Mouse (Mus musculus): ENCODE data around the gene Eng.

The Eng gene

DNA sequence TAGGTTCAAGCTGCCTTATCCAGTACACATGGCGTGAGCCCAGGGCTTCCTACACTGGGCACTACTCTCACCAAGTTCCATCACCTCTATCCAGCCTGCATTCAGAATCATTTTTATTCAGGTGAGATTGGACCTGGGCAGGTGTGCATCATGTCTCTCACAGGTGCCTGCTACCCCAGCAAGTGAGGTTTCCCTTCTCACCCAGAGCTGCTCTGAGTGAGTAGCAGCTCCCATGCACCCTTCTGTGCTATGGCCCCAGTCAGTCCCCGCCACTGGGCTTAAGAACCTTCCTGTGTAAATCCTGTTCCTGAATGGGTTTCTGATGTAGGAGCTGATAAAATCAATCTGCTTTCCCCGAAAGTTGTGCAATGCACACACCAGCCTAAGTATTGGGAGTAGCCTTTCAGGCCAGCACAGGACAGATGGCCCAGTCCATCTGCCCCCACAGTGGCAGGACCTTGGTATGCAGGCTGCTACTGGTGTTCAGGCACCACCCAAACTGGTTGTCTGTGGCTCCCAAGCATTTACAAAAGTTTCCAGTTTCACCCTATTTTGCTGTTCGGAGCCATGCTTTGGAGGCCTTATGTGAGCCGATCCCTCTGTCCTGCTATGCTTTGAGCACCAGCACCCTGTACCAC is 22.2 kb upstream of the Eng start:
- no peak for DNase-seq

DNA sequence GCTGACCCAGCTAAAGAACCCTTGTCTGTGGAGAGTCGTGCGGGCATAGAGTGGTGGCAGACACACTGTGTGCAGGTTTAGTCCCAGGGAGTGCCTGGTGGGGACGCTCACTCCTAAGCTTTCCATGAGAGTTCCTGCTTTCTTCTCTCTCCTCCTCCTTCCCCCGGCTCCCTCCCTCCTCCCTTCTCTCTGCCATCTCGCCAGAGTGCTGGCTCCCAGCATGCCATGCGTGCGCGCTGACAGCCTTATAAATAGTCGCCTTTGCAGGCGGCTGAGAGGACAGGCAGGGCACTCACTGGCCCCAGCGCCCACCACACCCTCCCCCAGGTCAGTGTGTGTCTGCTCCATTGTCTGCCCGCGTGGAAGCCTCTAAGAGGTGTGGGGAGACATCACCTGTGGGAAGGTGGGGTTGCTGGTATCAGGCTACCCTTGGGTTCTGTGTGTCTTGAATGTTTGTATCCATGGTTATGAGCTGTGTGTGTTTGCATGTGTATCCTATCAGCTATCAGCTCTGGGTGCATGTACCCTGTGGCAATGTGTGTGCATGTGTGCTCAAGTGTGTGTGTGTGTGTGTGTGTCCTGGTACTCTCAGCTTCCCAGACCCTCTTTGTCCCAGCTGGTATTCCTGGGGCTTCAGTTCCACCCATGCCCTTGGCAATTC is 21.1 kb upstream of the Eng start:
- peak; percentile 66 to 78 for DNase-seq

- DNase-seq: peak in 1 of 2 experiments; percentile 47
These were observed 20.3 kb upstream of the Eng start for GRCm38 (mm10) chr2:32625873-32626694.

- DNase-seq: no peak
These were observed 18.9 kb upstream of the Eng start for GRCm38 (mm10) chr2:32627266-32628043.

DNA sequence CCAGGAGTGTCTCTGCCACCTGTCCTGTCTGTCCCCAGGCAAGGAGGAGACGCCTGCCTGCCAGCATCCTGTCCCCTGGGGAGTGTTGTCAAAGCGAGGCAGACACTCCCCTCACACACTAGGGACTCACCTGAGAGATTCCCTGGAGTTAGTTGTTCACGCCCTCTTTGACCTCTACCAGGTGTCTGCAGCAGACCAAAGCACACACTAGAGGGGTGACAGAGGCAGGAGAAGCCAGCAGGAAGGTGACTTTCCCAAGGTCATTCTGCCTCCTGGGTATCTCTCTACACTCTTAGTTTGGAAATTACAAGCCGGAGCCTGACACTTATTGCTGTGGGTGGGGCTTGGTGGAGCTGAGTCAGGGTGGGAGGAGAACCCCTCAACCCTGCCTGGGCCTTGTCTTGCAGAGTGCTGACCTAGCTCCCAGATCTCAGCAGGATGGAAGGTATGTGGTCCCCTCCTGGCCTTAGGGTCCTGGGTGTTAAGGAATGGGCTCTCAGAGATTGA is 18.3 kb upstream of the Eng start:
- no peak for DNase-seq

DNA sequence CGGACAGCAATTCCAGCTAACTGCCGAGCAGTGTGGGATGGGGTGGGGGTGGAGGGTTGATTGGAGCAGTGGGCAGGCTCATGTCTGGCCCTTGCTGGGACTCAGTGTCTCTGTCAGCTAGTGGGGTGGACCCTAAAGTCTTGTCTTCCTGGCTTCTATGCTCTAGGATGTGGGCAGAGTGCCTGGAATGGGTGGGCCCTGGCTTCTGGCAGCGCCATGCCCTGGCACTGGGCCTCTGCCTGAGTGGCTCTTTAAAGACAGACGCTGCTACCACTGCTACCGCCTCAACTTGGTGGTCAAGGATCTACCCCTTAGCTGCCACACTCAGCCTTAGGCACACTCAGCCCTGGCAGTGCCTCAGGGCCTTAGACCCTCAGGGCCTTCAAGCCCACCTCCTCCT is 17.7 kb upstream of the Eng start:
- DNase-seq: peak; percentile 65 to 72

- DNase-seq: peak; percentile 62 to 68
These were observed 17.0 kb upstream of the Eng start for GRCm38 (mm10) chr2:32629276-32629976.

DNA sequence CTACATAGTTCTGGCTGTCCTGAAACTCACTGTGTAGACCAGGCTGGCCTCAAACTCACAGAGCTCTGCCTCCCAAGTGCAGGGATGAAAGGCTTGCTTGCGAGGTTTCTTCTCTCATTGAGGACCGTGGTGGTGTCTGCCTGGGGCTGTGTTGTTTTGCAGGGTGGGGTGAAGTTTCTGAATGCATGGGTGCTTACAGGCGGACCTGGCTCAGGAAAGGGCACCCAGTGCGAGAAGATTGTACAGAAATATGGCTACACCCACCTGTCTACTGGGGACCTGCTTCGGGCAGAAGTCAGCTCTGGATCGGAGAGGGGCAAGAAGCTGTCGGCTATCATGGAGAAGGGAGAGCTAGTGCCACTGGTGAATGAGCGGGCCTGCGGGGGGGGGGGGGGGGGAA is 16.4 kb upstream of the Eng start:
- DNase-seq: no peak

DNA sequence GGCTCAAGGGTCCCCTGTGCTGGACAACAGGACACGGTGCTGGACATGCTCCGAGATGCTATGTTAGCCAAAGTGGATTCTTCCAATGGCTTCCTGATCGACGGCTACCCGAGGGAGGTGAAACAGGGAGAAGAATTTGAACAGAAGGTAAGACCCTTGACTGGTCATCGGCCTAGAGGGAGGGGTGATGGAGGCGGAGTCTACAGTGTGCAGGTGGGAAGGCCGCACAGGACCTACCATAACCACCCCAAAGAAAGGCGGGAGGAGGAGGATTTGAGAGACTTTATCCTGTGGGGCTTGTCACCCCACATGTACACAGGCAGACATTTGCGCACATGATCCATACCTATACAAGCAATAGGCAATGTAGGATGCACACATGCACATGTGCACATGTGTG is 15.3 kb upstream of the Eng start:
- DNase-seq: no peak

DNA sequence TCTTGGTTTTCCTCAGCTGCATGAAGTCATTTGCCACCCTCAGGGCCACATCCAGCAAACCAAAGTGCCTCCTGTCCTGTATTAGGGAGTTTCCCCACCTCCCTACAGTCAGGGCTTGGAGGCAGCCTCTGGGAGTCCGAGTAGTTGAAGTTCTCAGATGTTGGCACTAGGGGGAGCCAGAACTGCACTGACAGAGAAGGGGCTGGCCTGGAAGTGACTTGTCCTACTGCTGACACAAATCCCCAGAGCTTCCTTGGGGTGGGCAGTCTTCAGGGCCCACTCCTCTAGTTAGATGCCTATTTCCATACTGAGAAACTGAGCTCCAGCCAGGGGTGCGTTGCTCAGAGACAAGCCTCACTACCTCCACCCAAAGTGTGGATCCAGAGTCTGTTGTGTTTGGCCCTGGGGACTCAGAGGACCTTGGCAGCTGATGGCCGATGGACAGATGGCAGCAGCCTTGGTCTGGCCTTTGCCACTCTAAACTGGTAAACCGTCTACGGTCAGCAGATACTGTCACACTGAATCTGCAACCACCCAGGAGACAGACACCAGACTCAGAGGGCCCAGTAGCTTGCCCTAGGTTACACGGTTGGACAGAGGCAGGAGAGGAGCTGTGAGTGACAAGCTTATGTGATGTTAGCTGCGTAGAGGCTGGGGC is 14.5 kb upstream of the Eng start:
- DNase-seq: peak; percentile 83 to 87

GRCm38 (mm10) chr2:32633660-32634059 is 12.7 kb upstream of the Eng start:
- DNase-seq: peak; percentile 73 to 78

GRCm38 (mm10) chr2:32634277-32635105 is 11.9 kb upstream of the Eng start:
- DNase-seq: no peak

GRCm38 (mm10) chr2:32636617-32637016 is 9.8 kb upstream of the Eng start:
- DNase-seq: no peak

DNA sequence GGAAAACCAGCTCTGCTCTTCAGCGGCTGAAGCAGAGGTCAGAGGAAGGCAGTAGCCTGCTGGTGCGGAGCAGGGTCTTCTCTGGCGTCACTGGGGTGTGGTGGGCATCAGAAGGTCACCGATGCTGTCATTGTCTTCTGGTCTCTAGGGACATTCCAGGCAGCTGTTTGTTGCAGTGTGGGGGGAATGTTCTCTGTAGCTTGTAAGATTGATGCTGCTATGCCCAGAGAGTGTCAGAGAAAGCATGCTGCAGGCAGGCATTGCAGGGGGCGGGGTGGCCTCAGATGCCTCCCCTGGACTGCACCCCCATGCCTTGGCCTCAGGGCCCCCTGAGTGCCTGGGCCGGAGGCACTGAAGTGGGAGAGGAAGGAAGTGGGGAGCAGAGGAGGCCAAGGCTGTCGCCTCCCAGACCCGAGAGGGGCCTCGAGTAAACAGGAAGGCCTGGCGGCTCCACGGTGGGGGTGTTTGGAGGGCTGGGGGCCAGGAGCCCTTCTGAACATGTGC is 8.6 kb upstream of the Eng start:
- peak; percentile 79 to 85 for DNase-seq

DNA sequence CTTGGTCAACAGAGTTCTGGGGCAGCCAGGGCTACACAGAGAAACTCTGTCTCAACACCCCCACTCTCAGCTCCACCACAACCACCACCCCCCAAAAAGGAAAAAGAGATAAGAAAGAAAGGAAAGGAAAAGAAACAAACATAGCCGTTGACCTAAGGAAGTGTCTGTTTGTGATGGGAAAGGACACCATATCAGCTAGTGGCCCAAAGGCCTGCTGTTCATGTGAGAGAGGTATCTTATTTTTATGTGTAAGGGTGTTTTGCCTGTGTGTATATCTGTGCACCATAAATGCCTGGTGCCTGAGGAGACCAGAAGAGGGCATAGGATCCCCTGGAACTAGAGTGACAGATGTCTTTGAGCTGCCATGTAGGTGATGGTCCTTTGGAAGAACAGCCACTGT is 6.8 kb upstream of the Eng start:
- DNase-seq: no peak

GRCm38 (mm10) chr2:32640550-32641051 is 5.8 kb upstream of the Eng start:
- no peak for DNase-seq

DNA sequence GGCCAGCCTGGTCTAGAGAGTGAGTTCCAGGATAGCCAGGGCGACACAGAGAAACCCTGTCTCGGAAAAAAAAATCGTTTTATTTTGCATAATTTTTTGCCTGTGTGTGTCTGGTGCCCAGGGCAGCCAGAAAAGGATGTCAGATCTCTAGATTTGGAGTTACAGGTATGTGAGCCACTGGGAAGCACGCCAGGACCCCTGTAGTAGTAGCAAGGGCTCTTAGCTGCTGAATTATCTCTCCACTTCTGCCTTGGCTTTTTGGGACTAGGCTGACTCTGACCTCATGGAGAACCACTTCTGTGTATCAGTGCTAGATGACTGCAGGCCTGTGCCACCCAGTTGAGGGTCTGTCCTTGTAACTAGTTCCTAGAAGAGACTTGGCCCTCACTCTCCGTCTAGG is 4.6 kb upstream of the Eng start:
- DNase-seq: no peak

DNA sequence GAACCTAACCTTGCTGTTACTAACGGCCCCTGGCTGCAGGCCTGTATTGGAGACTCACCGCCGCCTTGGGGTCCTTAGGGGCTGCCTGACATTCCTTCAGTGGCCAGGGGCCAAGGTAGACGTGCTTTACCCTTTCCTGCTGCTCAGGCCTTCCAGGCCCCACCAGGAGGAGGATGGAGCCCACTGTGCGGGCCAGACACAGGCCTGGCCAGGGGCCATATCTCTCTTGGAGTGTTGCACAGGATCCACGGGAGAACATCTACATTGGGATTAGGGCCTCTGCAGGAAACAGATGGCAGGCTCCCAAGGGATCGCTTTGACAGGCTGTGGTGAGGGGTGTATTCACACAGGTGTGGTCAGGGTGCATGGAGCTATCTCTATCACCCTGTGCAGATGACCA is 3.6 kb upstream of the Eng start:
- DNase-seq: peak; percentile 74 to 76

- DNase-seq: no peak
These were observed 2.3 kb upstream of the Eng start for GRCm38 (mm10) chr2:32644083-32644482.

DNA sequence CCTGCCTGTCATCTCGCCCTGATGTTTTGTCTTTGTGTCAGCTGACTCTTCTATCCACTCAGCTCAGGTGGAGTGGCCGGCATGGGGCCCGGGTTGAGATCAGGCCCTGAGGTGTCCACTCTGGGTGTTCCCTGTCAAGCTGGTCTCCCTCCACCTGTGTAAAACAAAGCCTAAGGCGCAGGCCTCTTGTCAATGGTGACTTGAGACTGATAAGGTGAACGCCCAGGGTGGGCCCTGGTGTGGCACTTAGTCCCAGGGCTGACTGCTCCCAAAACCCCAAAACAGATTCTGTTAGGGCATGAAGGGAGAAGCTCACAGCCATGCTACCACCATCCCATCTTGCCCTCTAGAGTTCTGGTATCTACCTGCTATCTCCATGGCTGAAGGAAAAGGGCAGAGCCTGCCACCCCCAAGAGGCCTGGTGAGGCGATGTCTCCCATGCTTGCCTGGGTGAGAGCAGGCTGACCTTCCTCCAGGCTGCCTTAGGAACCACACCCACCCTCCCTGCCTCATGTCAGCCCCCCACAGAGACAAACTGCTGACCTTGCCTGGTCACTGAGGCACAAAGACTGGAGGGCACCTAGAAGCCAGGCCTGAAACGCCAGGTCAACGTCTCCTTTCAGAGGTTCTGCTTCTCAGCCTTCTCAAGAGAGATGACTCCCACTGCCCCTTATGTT is 1.5 kb upstream of the Eng start:
- DNase-seq: no peak
